8 mouse cellular contexts compared by ENCODE assay signal in the genomic region with DNA sequence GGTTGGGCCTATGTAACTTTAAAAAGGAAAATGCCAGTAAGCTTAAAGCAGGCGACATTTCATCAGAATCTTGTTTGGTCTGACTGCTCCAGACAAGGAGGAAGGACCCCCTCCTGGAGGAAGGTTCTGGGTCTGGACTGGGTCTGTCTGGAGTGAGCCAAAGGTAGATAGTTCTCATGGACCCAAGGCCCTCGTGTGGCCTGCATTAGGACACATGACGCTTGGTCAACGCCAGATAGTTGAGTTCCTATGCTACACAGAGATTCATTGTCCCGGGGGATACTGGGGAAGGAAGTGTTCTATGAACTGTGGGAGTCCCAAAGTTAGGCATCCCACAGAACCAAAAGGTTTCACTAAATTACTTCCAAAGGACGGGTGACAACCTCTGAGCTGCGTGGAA. TPM values are rescaled to one million over a fixed set of nuclear protein-coding genes. Genes with fewer than 3 reads are reported as not detected.
A peak's percentile ranks its signal among the peaks of the same experiment; 100 is the strongest.
DNase-seq lines count a peak whose midpoint lies in the region; ATAC-seq lines count a peak whose summit lies in the region.

No protein-coding gene starts in this region.

- H3K9me3 ChIP-seq in limb, embryonic 13.5 days = 0 out of 2 replicates have a peak, but pooled peaks cover 6% of the 10 kb centered on the region
- no peaks in the 10 kb centered on the region for H3K9me3 ChIP-seq in stomach, embryonic 15.5 days

- peak; percentile 25 for DNase-seq in embryo, embryonic 10 days (ENCODE audit: low spot score)
- no peak for DNase-seq in embryo, embryonic 9.5 days (ENCODE audit: extremely low spot score)
- DNase-seq in urinary bladder, postnatal 25 days (ENCODE audit: low spot score) = peak; percentile 19
- no peak for DNase-seq in urinary bladder, adult 2 months (ENCODE audit: low spot score)
- no peak for DNase-seq in thymus, postnatal 10 days (ENCODE audit: low spot score in 2 of 2)

- WGBS in limb, embryonic 13.5 days = 73% methylated on average over 7 of the region's 7 CpGs
- WGBS in stomach, embryonic 15.5 days = 67% methylated on average over 7 of the region's 7 CpGs

- peak; percentile 7 for ATAC-seq in limb, embryonic 13.5 days (ENCODE audit: low FRiP score, low read depth)
- no peak for ATAC-seq in stomach, embryonic 15.5 days (ENCODE audit: insufficient read depth, low FRiP score, low read depth)
- ATAC-seq in megakaryocyte-erythroid progenitor cell, adult 5-6 weeks (replicated peaks; ENCODE audit: low FRiP score, low TSS enrichment, poor library complexity, severe bottlenecking) = no peak

- H3K9ac ChIP-seq in limb, embryonic 13.5 days = peak overlapping the region; percentile 60
- H3K9ac ChIP-seq in stomach, embryonic 15.5 days = 0 out of 2 replicates have a peak overlapping the region, but pooled peaks have one; percentile 4

- H3K27me3 ChIP-seq in limb, embryonic 13.5 days = no peaks in the 10 kb centered on the region
- H3K27me3 ChIP-seq in stomach, embryonic 15.5 days (replicated peaks) = no peaks in the 10 kb centered on the region

- 0 out of 2 replicates have a peak, but pooled peaks cover 15% of the 10 kb centered on the region for H3K4me1 ChIP-seq in limb, embryonic 13.5 days
- no peaks in the 10 kb centered on the region for H3K4me1 ChIP-seq in stomach, embryonic 15.5 days

- H3K36me3 ChIP-seq in limb, embryonic 13.5 days = peaks cover 8% of the 10 kb centered on the region
- H3K36me3 ChIP-seq in stomach, embryonic 15.5 days = 0 out of 2 replicates have a peak, but pooled peaks cover 2% of the 10 kb centered on the region

- H3K27ac ChIP-seq in limb, embryonic 13.5 days = peak overlapping the region; percentile 87
- peak overlapping the region; percentile 82 for H3K27ac ChIP-seq in stomach, embryonic 15.5 days

- peak overlapping the region; percentile 79 for H3K4me2 ChIP-seq in limb, embryonic 13.5 days (replicated peaks)
- peak overlapping the region; percentile 65 for H3K4me2 ChIP-seq in stomach, embryonic 15.5 days

- peak overlapping the region; percentile 62 for H3K4me3 ChIP-seq in limb, embryonic 13.5 days
- peak overlapping the region; percentile 68 for H3K4me3 ChIP-seq in stomach, embryonic 15.5 days (replicated peaks)

RNA-seq across cellular contexts. Expression of a gene that starts 0.7 kb away (rescaled TPM):
- 11.2 and 13.1 TPM in 2 replicates for polyA plus RNA-seq in urinary bladder, adult 2 months (2012; rRNA removed)
- 8.8 and 10.3 TPM in 2 replicates for polyA plus RNA-seq in limb, embryonic 13.5 days (2015; fragmentation: Nextera tagmentation; extraction: Ambion mirVana)
- polyA plus RNA-seq in stomach, embryonic 15.5 days (2015; fragmentation: Nextera tagmentation; extraction: Ambion mirVana) = 8.1 and 8.4 TPM in 2 replicates
- total RNA-seq in megakaryocyte-erythroid progenitor cell, adult 5-6 weeks (2014; fragmentation: Nextera tagmentation) = 7.4 and 11.1 TPM in 2 replicates
- total RNA-seq in megakaryocyte-erythroid progenitor cell, adult 5-6 weeks (2017) = 8.2 and 8.8 TPM in 2 replicates

RNA-seq across cellular contexts. Expression of a gene that starts 27.7 kb away (rescaled TPM):
- polyA plus RNA-seq in urinary bladder, adult 2 months (2012; rRNA removed) = 39.0 and 46.7 TPM in 2 replicates
- 18.5 and 18.9 TPM in 2 replicates for polyA plus RNA-seq in limb, embryonic 13.5 days (2015; fragmentation: Nextera tagmentation; extraction: Ambion mirVana)
- 30.7 and 37.0 TPM in 2 replicates for polyA plus RNA-seq in stomach, embryonic 15.5 days (2015; fragmentation: Nextera tagmentation; extraction: Ambion mirVana)
- total RNA-seq in megakaryocyte-erythroid progenitor cell, adult 5-6 weeks (2014; fragmentation: Nextera tagmentation) = not detected in 2 replicates
- total RNA-seq in megakaryocyte-erythroid progenitor cell, adult 5-6 weeks (2017) = 1.6 TPM in 1 of 2 replicates, not detected in the other

Comparison
In these comparisons a context has a peak if more than half of its experiments do, and no peak if none do; other contexts are left out.
1. DNase-seq: peak in embryo, embryonic 10 days (single experiment) and urinary bladder, postnatal 25 days (single experiment); none in embryo, embryonic 9.5 days (single experiment), urinary bladder, adult 2 months (single experiment) and thymus, postnatal 10 days (0 of 2).